Mouse (Mus musculus) embryonic facial prominence, embryonic 11.5 days (tissue): ENCODE data around the gene Mrps16. TPM values are rescaled to one million over a fixed set of nuclear protein-coding genes. Genes with fewer than 3 reads are reported as not detected.
A peak's percentile ranks its signal among the peaks of the same experiment; 100 is the strongest.

Experiments
- ATAC-seq: fragments of 200-750 bp; cut with Nextera tagmentation; replicated peaks from 2 replicates; pipeline ENCODE4 v1.8.0; 2017; ENCODE audit warnings: low read depth; ENCODE audit not compliant: insufficient number of reproducible peaks, low FRiP score, low TSS enrichment
- DNase-seq: peaks from one replicate; pipeline ENCODE4 v3.0.0-alpha.2; 2015; ENCODE audit warnings: low spot score
- H3K27ac ChIP-seq: fragments of 300-500 bp; sonication (generic); replicated peaks from 2 replicates; pipeline ENCODE4 v1.5.1; 2014; ENCODE audit warnings: mild to moderate bottlenecking, low read depth, low read length, control low read depth
- H3K27me3 ChIP-seq: fragments of 300-500 bp; sonication (generic); 2 replicates; pipeline ENCODE4 v1.6.1; 2014; ENCODE audit warnings: mild to moderate bottlenecking, low read length, moderate library complexity, mixed read lengths; ENCODE audit not compliant: control insufficient read depth, insufficient read depth
- H3K36me3 ChIP-seq: fragments of 300-500 bp; sonication (generic); replicated peaks from 2 replicates; pipeline ENCODE4 v1.6.1; 2014; ENCODE audit warnings: low read depth, mild to moderate bottlenecking, low read length, moderate library complexity, mixed read lengths; ENCODE audit not compliant: control insufficient read depth, insufficient read depth
- H3K4me1 ChIP-seq: fragments of 300-500 bp; sonication (generic); 2 replicates; pipeline ENCODE4 v1.6.1; 2014; ENCODE audit warnings: low read length, mixed read lengths; ENCODE audit not compliant: control insufficient read depth, insufficient read depth
- H3K4me2 ChIP-seq: fragments of 300-500 bp; sonication (generic); 2 replicates; pipeline ENCODE4 v1.6.1; 2014; ENCODE audit warnings: low read depth, mild to moderate bottlenecking, control low read depth, low read length, moderate library complexity
- H3K4me3 ChIP-seq: fragments of 300-500 bp; sonication (generic); 2 replicates; pipeline ENCODE4 v1.5.1; 2014; ENCODE audit warnings: low read depth, low read length, control low read depth
- H3K9ac ChIP-seq: fragments of 300-500 bp; sonication (generic); replicated peaks from 2 replicates; pipeline ENCODE4 v1.6.1; 2014; ENCODE audit warnings: mild to moderate bottlenecking, control low read depth, low read length
- H3K9me3 ChIP-seq: fragments of 300-500 bp; sonication (generic); replicated peaks from 2 replicates; pipeline ENCODE4 v1.6.1; 2016; ENCODE audit warnings: mild to moderate bottlenecking, low read length, inconsistent platforms, mixed read lengths; ENCODE audit not compliant: control insufficient read depth
- WGBS: fragments of 180-500 bp; shearing (Covaris S2); extraction: QIAGEN DNeasy Blood & Tissue Kit; methylation state at CpG from one replicate; pipeline ENCODE4 v1.1.7; 2014; 5-methylcytosine and 5-hydroxymethylcytosine counted together
- polyA plus RNA-seq: library from polyadenylated mRNA; unstranded; fragments of >200 nt; fragmentation: Nextera tagmentation; extraction: Ambion mirVana; gene quantifications from 2 replicates; pipeline ENCODE4 v1.2.1, GENCODE M21; 2014

Mrps16 gene
- polyA plus RNA-seq, 1 experiment from 2014 or later, result 73.3 TPM

DNA sequence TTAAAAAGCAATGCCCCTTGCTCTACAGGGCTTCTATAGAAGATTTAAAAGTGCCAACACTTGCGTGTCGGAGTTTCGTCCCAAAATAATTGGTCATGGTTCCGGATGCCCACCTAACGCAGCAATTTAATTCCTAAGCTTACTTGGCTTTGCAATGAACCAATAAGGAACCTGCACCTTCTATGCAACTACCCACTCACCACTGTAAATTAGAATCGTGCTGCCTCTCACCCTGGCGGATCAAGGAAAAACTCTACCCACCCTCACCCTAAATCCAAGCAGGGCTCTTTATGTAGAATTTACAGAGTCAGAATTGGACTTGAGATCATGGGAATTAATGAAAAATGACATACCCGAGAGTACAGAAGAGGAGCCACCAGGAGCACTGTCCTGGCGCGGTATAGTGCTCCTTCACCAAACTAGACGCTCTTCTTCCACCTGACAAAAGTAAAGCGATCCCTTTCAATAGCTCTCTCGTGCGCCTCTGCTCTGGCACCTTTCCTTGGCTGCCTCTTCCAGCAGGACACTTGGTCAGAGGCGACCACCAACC is 45.9 kb downstream of the Mrps16 start:
- Histone ChIP-seq H3K4me2 (peak overlapping the region; percentile 50), H3K9me3 (no peaks in the 10 kb centered on the region), H3K4me3 (peak overlapping the region; percentile 71), H3K36me3 (no peaks in the 10 kb centered on the region; the same call in 1 of the 2 replicates), H3K27ac (no peak overlapping the region), H3K27me3 (no peaks in the 10 kb centered on the region), H3K9ac (peak overlapping the region; percentile 93), H3K4me1 (no peaks in the 10 kb centered on the region)
- DNase-seq (no peak), ATAC-seq (peak; percentile 9; the same call in 1 of the 2 replicates)
- WGBS, result 4% methylated on average over 15 of the region's 15 CpGs

GRCm38 (mm10) chr14:20345885-20346284 is 47.5 kb downstream of the Mrps16 start:
- no peak overlapping the region for H3K4me3 ChIP-seq
- no peaks in the 10 kb centered on the region for H3K4me1 ChIP-seq
- 92% methylated on average over 9 of the region's 9 CpGs for WGBS
- H3K36me3 ChIP-seq, result no peaks in the 10 kb centered on the region; the same call in 1 of the 2 replicates
- DNase-seq (no peak), ATAC-seq (no peak)
- no peak overlapping the region for H3K9ac ChIP-seq
- H3K27me3 ChIP-seq, result no peaks in the 10 kb centered on the region
- H3K4me2 ChIP-seq, result no peak overlapping the region
- H3K9me3 ChIP-seq, result no peaks in the 10 kb centered on the region
- no peak overlapping the region for H3K27ac ChIP-seq

DNA sequence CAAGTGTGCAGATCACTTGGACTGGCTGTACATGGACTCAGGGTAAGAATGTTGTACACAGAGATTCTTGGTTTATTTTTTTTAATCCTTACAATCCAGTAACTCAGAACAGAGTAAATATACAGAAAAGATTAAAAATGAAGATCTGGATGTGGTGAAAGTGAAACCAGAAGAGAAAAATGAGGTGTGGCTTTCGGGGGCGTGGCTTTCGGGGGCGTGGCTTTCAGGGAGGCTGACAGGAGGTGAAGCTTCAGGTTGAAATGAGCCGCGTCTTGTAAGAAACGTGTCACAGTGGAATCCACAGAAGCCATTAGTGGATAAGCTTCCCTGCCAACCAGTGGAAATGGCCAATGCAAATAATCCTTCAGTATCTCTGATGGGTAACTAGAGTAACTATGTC is 52.6 kb downstream of the Mrps16 start:
- Histone ChIP-seq H3K9ac (no peak overlapping the region), H3K36me3 (peaks cover 7% of the 10 kb centered on the region; the same call in 1 of the 2 replicates), H3K27ac (no peak overlapping the region), H3K4me3 (no peak overlapping the region), H3K27me3 (no peaks in the 10 kb centered on the region), H3K4me2 (no peak overlapping the region), H3K4me1 (no peaks in the 10 kb centered on the region), H3K9me3 (no peaks in the 10 kb centered on the region)
- no peak for ATAC-seq
- WGBS, result 79% methylated on average over 7 of the region's 7 CpGs
- DNase-seq, result no peak

GRCm38 (mm10) chr14:20340149-20340548 is 53.3 kb downstream of the Mrps16 start:
- ATAC-seq (no peak), DNase-seq (peak; percentile 49)
- WGBS, result 82% methylated on average over 8 of the region's 8 CpGs
- Histone ChIP-seq H3K4me2 (no peak overlapping the region), H3K27me3 (no peaks in the 10 kb centered on the region), H3K9ac (no peak overlapping the region), H3K9me3 (no peaks in the 10 kb centered on the region), H3K4me3 (no peak overlapping the region), H3K4me1 (no peaks in the 10 kb centered on the region), H3K27ac (no peak overlapping the region), H3K36me3 (peaks cover 7% of the 10 kb centered on the region; the same call in 1 of the 2 replicates)

DNA sequence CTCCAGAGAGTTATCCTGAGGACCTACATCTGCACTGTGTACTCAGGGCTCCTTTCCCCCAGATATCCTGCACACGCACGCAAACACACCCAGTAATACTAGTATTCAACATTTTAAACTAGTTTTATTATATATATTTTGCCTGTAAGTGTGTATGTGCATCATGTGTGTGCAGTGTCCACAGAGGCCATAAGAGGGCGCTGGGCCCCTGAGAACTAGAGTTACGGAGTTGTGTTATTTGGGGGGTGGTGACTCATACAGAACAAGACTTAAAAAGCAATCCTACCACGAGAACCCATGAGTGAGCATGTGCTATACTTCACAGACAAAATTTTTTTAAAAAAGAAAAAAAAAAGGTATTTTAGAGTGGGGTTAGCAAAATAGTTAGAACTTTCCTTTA is 54.0 kb downstream of the Mrps16 start:
- DNase-seq (no peak), ATAC-seq (no peak)
- H3K9me3 ChIP-seq, result no peaks in the 10 kb centered on the region
- H3K9ac ChIP-seq, result no peak overlapping the region
- H3K27me3 ChIP-seq, result no peaks in the 10 kb centered on the region
- H3K36me3 ChIP-seq, result peaks cover 7% of the 10 kb centered on the region; the same call in 1 of the 2 replicates
- H3K27ac ChIP-seq, result no peak overlapping the region
- H3K4me2 ChIP-seq, result no peak overlapping the region
- H3K4me1 ChIP-seq, result no peaks in the 10 kb centered on the region
- no peak overlapping the region for H3K4me3 ChIP-seq
- WGBS, result 95% methylated on average over 5 of the region's 5 CpGs

Other genes starting within 250 kb of the Mrps16 start
- 4.5 and 5.2 TPM in 2 replicates for gene Kcnk5, start 211.8 kb downstream of the Mrps16 start, polyA plus RNA-seq
- 0.31 TPM in 1 of 2 replicates, not detected in the other for gene Kcnk16, start 124.4 kb downstream of the Mrps16 start, polyA plus RNA-seq
- 8.9 and 10.7 TPM in 2 replicates for gene Nudt13, start 98.9 kb downstream of the Mrps16 start, polyA plus RNA-seq
- 66.3 and 70.2 TPM in 2 replicates for gene Ecd, start 45.5 kb downstream of the Mrps16 start, polyA plus RNA-seq
- gene Fam149b, start 45.5 kb downstream of the Mrps16 start, polyA plus RNA-seq, result 49.0 and 52.9 TPM in 2 replicates
- gene Dnajc9, start 4.7 kb downstream of the Mrps16 start, polyA plus RNA-seq, result 251 and 274 TPM in 2 replicates
- gene Cfap70, start 58.6 kb upstream of the Mrps16 start, polyA plus RNA-seq, result 0.31 and 0.46 TPM in 2 replicates
- gene Anxa7, start 86.5 kb upstream of the Mrps16 start, polyA plus RNA-seq, result 27.8 and 30.0 TPM in 2 replicates
- 0.53 and 0.66 TPM in 2 replicates for gene Mss51, start 103.3 kb upstream of the Mrps16 start, polyA plus RNA-seq
- 54.6 and 62.5 TPM in 2 replicates for gene Ppp3cb, start 152.9 kb upstream of the Mrps16 start, polyA plus RNA-seq
- gene Usp54, start 247.4 kb upstream of the Mrps16 start, polyA plus RNA-seq, result 12.6 and 14.4 TPM in 2 replicates